Mouse (Mus musculus) frontal cortex, postnatal 25 days (tissue): ENCODE measurements at regions not wholly inside any gene's neighbourhood (a gene's known extent, or its start where the extent isn't known, plus 50 kb on each side); places are given as distances from the start of the nearest gene placed in this dataset.

Experiments used
- DNase-seq, 2 experiments: peaks; one replicate each; pipeline ENCODE4 v3.0.0; 2022; ENCODE audit warnings: low spot score in 2 of 2

GRCm38 (mm10) chr17:31776949-31777607, 78.5 kb downstream of the Sik1 start:
- no peak for DNase-seq

DNA sequence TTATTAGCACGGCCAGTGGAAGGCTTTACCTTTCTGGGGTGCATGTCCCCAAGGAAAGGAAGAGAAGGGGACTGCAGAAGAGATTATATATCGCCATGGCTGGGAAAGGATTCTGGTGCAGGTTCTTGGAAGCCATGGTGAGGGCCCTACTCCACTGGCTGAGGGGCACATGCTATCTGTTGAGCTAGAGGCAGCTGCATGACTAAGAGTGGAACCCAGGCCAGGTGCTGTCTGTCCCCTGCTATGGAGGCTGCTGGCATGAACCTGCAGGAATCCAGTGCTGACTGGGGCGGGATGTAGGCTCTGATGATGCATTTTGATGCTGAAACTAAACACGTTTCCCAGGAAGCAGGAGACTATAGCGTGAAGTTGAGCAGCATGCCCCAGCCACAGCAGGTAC, 77.9 kb downstream of the Sik1 start:
- DNase-seq: no peak

DNA sequence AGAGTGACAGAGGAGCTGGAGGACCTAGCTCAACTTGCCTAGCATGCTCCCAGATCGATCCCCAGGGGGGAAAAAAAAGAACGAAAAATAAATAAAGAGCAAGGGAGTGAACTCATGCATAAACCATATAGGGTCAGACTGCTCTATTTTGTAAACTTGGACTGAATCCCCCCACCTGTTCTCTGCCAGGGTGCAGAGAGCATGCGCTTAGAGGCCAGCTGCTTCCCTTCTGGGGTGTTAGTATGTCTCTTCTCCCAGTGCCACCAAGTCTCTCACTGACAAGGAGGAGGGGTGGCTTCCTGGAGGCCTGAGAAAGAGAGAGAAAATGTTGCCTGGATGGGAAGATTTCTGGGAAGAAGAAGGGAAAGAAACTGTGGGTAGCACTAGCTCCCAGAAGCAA, 76.1 kb downstream of the Sik1 start:
- no peak for DNase-seq

DNA sequence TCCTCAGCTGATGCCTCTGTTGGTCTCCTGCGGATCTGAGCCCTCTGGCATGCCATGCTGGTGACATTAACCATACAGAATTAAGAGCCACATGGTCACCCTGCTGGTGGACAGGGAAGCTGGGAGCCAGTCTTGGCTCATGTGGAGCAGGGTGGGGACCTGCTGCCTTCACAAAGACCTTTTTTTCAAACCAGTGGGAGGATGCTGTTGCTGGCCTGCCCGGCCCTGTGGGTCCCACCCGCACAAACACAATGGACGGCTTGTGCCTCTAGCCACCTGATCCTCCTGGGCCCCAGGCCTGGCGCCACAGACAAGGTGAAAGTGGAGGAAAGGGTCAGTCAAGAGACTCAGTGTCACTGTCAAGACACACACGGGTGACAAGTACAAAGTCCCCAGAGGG, 73.4 kb downstream of the Sik1 start:
- DNase-seq: no peak

- no peak for DNase-seq
Measured at GRCm38 (mm10) chr17:31783071-31783470, 72.5 kb downstream of the Sik1 start.

GRCm38 (mm10) chr17:31788316-31788715, 67.3 kb downstream of the Sik1 start:
- no peak for DNase-seq

GRCm38 (mm10) chr17:31789068-31789583, 66.5 kb downstream of the Sik1 start:
- no peak for DNase-seq

GRCm38 (mm10) chr17:31789906-31790279, 65.7 kb downstream of the Sik1 start:
- no peak for DNase-seq

DNA sequence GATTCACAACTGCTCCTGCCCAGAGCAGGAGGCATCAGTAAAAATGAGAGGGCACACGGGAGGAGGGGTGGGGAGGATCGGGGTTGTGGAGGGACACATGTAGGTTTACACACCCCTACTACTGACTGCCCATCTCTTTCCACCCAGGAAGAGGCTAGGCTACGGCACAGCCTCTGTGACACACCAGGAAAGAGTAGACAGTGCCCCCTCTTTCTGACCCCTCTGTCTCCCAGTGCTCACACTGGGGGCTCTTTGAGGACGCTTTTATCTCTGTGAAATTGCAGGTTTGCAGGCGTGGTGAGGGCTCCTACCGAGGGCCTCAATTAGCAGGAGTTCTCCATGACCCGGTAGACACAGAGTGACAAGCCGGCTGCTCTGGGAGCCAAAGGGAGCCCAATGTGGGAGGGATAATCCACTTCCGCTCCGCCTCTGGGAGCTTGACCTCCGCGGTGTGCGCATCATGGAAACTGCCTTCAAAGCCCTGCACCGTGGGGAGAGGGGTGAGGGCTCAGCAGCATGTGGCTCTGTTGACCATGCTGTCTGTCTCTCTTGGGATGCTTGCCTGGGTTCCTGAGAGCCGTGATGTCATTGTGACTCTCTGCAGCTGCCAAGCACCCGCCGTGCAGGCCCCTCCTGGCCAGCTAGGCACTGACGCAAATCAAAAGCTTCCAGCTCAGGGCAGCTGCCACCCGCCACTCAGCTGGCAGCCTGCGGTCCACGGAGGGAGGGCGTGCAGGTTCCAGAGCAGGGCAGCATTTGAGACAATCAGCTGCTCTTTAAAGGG, 65.1 kb downstream of the Sik1 start:
- DNase-seq: peak in 1 of 2 experiments; percentile 30

- DNase-seq: no peak
Measured at GRCm38 (mm10) chr17:31791656-31792055, 63.9 kb downstream of the Sik1 start.

DNA sequence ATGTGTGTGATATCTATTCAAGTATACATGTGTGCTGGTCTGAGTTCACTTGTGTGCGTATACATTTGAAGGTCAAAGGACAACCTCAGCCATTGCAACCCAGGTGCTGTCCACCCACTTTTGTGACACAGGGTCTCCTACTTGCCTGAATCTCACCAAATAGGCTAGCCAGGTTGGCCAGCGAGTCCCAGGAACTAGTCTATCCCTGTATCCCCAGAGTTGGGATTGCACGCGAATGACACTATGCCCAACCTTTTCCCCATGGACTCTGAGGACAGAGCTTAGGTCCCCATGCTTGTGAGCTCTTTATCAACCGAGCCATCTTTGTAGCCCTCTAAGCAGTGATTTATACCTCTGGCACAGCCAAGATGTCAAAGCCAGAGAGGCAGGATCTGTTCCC, 62.6 kb downstream of the Sik1 start:
- DNase-seq: no peak

- DNase-seq: no peak
Measured at GRCm38 (mm10) chr17:31793521-31793920, 62.1 kb downstream of the Sik1 start.

DNA sequence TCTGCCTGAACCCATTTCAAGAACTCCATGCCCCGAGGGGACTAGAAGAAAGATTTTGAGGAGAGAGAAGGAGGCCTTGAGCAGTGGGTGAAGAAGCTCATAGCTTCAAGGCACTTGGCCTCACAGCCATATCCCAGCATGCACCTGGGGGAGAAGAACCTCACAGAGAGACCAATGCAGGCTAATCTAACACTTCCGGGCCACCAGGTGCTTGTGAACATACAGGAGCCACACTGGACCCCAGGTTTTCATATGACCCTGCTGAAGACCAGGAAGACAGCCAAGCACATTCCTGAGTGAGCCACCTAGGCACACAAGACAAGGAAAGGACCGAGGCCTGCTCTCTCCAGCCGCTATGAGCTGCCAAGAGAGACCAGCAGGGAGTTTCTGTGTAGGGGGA, 61.6 kb downstream of the Sik1 start:
- DNase-seq: no peak
